Mouse (Mus musculus): Measurements from ENCODE around the gene Gabrp.

DNA sequence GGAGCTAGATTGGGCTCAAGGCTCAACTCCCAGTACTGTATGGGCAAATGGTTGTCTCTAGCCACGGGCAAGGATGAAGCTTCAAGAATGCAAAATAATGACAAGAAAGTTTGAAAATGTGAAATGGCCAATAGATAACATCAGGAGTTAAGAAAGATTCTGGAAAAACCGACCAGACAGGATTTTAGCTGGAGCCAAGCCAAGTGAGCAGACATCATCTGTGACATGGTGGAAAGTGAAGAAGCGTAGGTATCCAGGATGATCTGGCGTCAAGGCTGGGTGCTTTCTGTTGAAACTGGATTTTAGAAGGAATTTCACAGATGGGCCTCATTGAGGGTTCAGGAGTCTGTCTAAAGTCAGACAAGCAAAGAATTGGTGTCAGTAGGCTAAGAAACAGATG lies 20.2 kb upstream of the Gabrp start, which contains the start of gene D130052B06Rik:
- TF ChIP-seq KAT2A (IDR thresholded peaks at IDR 0.05; ENCODE audit: insufficient replicate concordance, low read length): no peak
- TF ChIP-seq POLR2A (IDR thresholded peaks at IDR 0.05; ENCODE audit: low read depth, low read length): no peak
- TF ChIP-seq RAD21 (IDR thresholded peaks at IDR 0.05; ENCODE audit: low read depth, low read length): no peak
- no peak for TF ChIP-seq USF2 (conservative IDR thresholded peaks at IDR 0.05; ENCODE audit: low read depth, low read length)
